Mouse (Mus musculus) left cerebral cortex, postnatal 14 days (tissue): ENCODE results near the gene Imp4. TPM values are rescaled to one million over a fixed set of nuclear protein-coding genes. Genes with fewer than 3 reads are reported as not detected.

Experiments used
- microRNA-seq, 2 experiments: library from miRNA; unstranded; fragments of <30 nt; microRNA quantifications; one replicate each; pipeline ENCODE4 v1.2.0; 2022
- total RNA-seq, 2 experiments: library from RNA; stranded (reverse); gene quantifications; 2 replicates each; pipeline ENCODE4 v1.2.3; 2021

Gene Imp4
- total RNA-seq, 2 experiments from 2014 or later: 31.5 to 32.4 TPM

Small RNA genes lying within 50 kb of the gene (microRNA-seq; reads per million reads assigned to microRNA genes)
- 0.53 to 1.7 reads per million in 2 experiments for gene Mir5103

Other genes with a start within 250 kb of the Imp4 start
- gene Ccdc115, start 179 bp upstream of the Imp4 start, total RNA-seq: 10 to 100 TPM; 16.7 to 18.7 TPM
- 1 to 10 TPM; 2.5 to 4.7 TPM for gene Ptpn18, start 19.9 kb downstream of the Imp4 start, total RNA-seq
- not detected for gene Prss39, start 58.6 kb downstream of the Imp4 start, total RNA-seq
- gene Cfc1, start 95.8 kb downstream of the Imp4 start, total RNA-seq: not detected
- not detected for gene Prss40, start 121.1 kb downstream of the Imp4 start, total RNA-seq
- 10 to 100 TPM; 26.4 to 29.2 TPM for gene Amer3, start 139.8 kb downstream of the Imp4 start, total RNA-seq